Mouse (Mus musculus) liver, embryonic 16.5 days (tissue): ENCODE data around the gene Lcp1. TPM values are rescaled to one million over a fixed set of nuclear protein-coding genes. Genes with fewer than 3 reads are reported as not detected.

Experiments
- ATAC-seq: fragments of 200-750 bp; cut with Nextera tagmentation; 2 replicates; pipeline ENCODE4 v1.8.0; 2017; ENCODE audit warnings: low read depth, mild to moderate bottlenecking, moderate number of reproducible peaks, moderate library complexity
- H3K27ac ChIP-seq: fragments of 300-500 bp; sonication (generic); 2 replicates; pipeline ENCODE4 v1.5.1; 2014; ENCODE audit warnings: mild to moderate bottlenecking, low read length
- H3K27me3 ChIP-seq: fragments of 300-500 bp; sonication (generic); 2 replicates; pipeline ENCODE4 v1.6.1; 2014; ENCODE audit warnings: low read depth, low read length, mixed read lengths; ENCODE audit not compliant: control insufficient read depth, insufficient read depth
- H3K36me3 ChIP-seq: fragments of 300-500 bp; sonication (generic); 2 replicates; pipeline ENCODE4 v1.6.1; 2014; ENCODE audit warnings: mild to moderate bottlenecking; ENCODE audit not compliant: control insufficient read depth, insufficient read depth
- H3K4me1 ChIP-seq: fragments of 300-500 bp; sonication (generic); 2 replicates; pipeline ENCODE4 v1.6.1; 2014; ENCODE audit warnings: low read depth, low read length, mixed read lengths; ENCODE audit not compliant: control insufficient read depth
- H3K4me2 ChIP-seq: fragments of 300-500 bp; sonication (generic); 2 replicates; pipeline ENCODE4 v1.6.1; 2014; ENCODE audit warnings: low read depth, low read length, mixed read lengths
- H3K4me3 ChIP-seq: fragments of 300-500 bp; sonication (generic); 2 replicates; pipeline ENCODE4 v1.5.1; 2014; ENCODE audit warnings: low read depth, mild to moderate bottlenecking, low read length
- H3K9ac ChIP-seq: fragments of 300-500 bp; sonication (generic); 2 replicates; pipeline ENCODE4 v1.6.1; 2014; ENCODE audit warnings: low read depth, low read length
- H3K9me3 ChIP-seq: fragments of 300-500 bp; sonication (generic); replicated peaks from 2 replicates; pipeline ENCODE4 v1.6.1; 2016; ENCODE audit warnings: low read length; ENCODE audit not compliant: control insufficient read depth
- WGBS: fragments of 180-500 bp; shearing (Covaris S2); extraction: QIAGEN DNeasy Blood & Tissue Kit; methylation state at CpG from one replicate; pipeline ENCODE4 v1.1.7; 2014; ENCODE audit not compliant: insufficient replicate concordance; 5-methylcytosine and 5-hydroxymethylcytosine counted together
- polyA plus RNA-seq: library from polyadenylated mRNA; unstranded; fragments of >200 nt; fragmentation: Nextera tagmentation; extraction: Ambion mirVana; gene quantifications from 2 replicates; pipeline ENCODE4 v1.2.1, GENCODE M21; 2015

Lcp1 gene
- polyA plus RNA-seq, 1 experiment from 2014 or later: 43.0 TPM

DNA sequence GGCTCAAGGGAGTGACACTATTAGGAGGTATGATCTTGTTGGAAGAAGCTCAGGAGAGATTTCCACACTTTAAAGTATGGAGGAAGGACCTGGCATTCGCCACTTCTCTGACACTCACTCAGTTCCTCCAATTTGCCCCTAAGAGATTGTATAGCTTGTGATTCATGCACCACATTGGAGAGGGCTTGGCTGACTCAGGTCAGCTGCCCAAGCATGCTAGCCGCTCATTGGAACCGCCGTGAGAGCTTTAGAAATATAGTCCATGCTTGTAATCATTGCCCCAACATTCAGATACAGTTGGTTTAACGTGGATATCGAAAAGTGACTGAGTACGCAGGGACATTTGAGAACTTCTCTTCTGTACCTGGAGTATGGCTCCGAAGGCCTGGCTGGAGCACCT lies 104.7 kb downstream of the Lcp1 start:
- 76% methylated on average over 8 of the region's 8 CpGs for WGBS
- Histone ChIP-seq H3K4me2 (no peak overlapping the region), H3K27me3 (no peaks in the 10 kb centered on the region), H3K9ac (no peak overlapping the region), H3K4me1 (peaks cover 4% of the 10 kb centered on the region; the same call in 1 of the 2 replicates), H3K4me3 (no peak overlapping the region), H3K36me3 (no peaks in the 10 kb centered on the region), H3K27ac (no peak overlapping the region), H3K9me3 (no peaks in the 10 kb centered on the region)
- no peak for ATAC-seq

DNA sequence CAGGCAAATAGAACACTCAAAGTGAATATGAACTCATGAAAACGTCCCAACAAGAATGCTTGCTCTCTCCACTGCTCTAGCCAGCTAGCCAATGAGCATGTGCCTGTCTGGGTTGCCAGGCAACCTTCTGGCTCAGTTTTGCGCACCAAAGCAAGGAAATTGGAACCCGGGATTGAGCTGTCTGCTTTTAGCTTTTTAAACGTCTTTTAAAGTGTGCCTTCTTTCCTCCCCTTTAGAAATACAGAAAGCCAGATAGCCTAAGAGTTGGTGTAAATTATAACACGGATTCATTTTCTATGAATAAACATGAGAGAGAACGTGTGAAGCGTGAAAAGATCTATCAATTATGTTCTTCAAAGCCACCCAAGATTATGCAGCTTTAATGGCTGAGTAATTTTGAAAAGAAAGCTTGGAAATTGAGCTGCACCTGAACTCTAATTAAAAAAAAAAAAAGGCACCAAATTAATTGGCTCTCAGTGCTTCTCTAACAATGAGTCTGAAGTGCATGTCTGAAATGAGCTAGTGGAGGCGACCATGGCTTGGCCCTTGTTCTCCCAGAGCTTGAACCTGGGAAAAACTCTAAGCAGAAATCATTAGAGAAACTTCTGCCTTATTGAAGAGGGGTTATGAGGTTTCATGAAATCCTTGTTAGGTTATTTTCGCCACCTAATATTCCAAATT lies 105.2 kb downstream of the Lcp1 start:
- Histone ChIP-seq H3K27ac (no peak overlapping the region), H3K9ac (no peak overlapping the region), H3K36me3 (no peaks in the 10 kb centered on the region), H3K4me2 (no peak overlapping the region), H3K4me1 (peaks cover 4% of the 10 kb centered on the region; the same call in 1 of the 2 replicates), H3K9me3 (no peaks in the 10 kb centered on the region), H3K27me3 (no peaks in the 10 kb centered on the region), H3K4me3 (no peak overlapping the region)
- no peak for ATAC-seq
- 64% methylated on average over 9 of the region's 9 CpGs for WGBS

DNA sequence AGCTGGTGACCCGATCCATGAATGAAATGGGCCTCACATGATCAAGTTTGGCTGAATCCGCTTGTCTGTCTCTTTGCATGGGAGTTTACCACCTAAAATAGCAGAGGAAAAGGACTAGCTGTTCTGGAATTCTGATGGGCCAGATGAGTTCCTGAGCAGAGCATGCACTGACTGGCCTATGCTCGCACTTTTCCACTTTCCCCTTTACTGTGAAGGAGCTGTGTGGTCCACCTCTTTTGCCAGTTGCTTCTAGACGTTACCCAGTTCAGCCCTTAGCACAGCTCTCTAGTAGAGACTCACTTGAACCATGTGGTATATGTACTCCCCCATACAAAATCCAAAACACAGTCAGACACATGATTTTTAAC lies 105.7 kb downstream of the Lcp1 start:
- Histone ChIP-seq H3K4me2 (no peak overlapping the region), H3K27ac (no peak overlapping the region), H3K27me3 (no peaks in the 10 kb centered on the region), H3K4me1 (peaks cover 4% of the 10 kb centered on the region; the same call in 1 of the 2 replicates), H3K9me3 (no peaks in the 10 kb centered on the region), H3K36me3 (no peaks in the 10 kb centered on the region), H3K4me3 (no peak overlapping the region), H3K9ac (no peak overlapping the region)
- no peak for ATAC-seq
- WGBS: 67% methylated on average over 4 of the region's 4 CpGs

DNA sequence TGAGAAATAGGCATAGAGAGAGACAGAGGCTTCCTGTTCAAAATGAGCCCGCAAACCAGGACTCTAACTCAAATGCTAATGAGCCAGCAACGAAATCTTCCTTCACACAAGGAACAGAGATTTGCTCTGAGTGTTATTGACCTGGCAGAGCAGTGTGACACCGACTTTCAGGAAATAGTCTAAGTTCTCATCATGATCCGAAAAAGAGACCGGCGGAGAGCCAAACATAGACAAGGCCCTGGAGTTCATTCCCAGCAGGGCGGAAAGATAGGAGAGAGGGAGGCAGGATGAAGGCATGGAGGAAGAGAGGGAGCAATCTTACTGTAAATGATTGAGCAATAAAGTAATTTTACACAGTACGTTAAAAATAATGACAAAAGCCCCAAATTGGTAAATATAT lies 106.2 kb downstream of the Lcp1 start:
- 61% methylated on average over 8 of the region's 8 CpGs for WGBS
- no peaks in the 10 kb centered on the region for H3K27me3 ChIP-seq
- H3K36me3 ChIP-seq: no peaks in the 10 kb centered on the region
- no peaks in the 10 kb centered on the region for H3K9me3 ChIP-seq
- H3K4me2 ChIP-seq: no peak overlapping the region
- H3K4me1 ChIP-seq: peaks cover 4% of the 10 kb centered on the region; the same call in 1 of the 2 replicates
- ATAC-seq: no peak
- no peak overlapping the region for H3K4me3 ChIP-seq
- H3K27ac ChIP-seq: no peak overlapping the region
- no peak overlapping the region for H3K9ac ChIP-seq

DNA sequence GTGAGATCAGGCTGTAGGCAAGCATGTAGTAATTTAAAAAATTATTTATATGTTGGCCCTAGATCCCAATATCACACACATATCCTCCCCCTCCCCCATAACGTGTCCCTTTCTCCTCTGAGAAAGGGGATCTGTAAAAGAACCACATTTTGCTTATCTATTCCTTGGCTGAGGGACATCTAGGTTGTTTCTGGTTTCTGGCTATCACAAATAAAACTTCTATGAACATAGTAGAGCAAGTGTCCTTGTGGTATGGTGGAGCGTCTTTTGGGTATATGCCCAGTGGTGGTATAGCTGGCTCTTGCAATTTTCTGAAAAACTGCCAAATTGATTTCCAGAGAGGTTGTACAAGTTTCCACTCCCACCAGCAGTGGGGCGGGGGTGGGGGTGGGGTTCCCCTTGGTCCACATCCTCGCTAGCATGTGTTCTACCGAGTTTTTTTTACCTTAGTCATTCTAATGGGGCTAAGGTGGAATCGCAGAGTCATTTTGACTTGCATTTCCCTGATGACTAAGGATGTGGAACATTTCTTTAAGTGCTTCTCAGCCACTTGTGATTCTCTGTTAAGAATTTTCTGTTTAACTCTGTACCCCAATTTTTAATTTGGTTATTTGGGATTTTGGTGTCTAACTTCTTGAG lies 107.3 kb downstream of the Lcp1 start:
- no peak for ATAC-seq
- H3K4me3 ChIP-seq: no peak overlapping the region
- H3K4me2 ChIP-seq: no peak overlapping the region
- no peaks in the 10 kb centered on the region for H3K9me3 ChIP-seq
- 30% methylated on average over 6 of the region's 6 CpGs for WGBS
- no peak overlapping the region for H3K27ac ChIP-seq
- H3K36me3 ChIP-seq: no peaks in the 10 kb centered on the region
- H3K4me1 ChIP-seq: peaks cover 4% of the 10 kb centered on the region; the same call in 1 of the 2 replicates
- no peak overlapping the region for H3K9ac ChIP-seq
- H3K27me3 ChIP-seq: no peaks in the 10 kb centered on the region

DNA sequence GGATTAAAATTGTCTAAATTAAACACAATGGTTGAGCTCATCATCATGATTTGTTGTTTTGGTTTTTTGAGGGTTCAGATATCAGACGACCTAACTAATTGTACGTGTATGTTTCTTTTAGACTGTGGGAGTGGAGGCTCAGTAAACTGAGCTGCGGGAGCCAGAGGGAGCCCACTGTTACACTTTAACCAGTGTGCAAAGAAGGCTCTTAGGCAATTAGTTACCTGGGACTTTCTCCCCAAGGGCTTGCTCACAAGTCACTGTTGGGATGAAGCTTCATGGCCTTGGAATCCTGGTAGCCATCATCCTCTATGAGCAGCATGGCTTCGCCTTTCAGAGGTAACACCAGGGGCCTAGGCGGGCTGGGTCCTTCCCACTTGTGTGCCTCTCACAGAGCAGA lies 111.2 kb downstream of the Lcp1 start, which contains the start of gene Cpb2:
Gene Cpb2, plus strand, starts transcription at position 201 of the 400 bp plus-strand sequence.
- Histone ChIP-seq H3K36me3 (no peaks in the 10 kb centered on the region), H3K9ac (no peak within 1 kb of the TSS), H3K4me3 (peak within 1 kb of the TSS; percentile 42), H3K4me2 (no peak within 1 kb of the TSS; the same call in 1 of the 2 replicates), H3K9me3 (no peaks in the 10 kb centered on the region), H3K27ac (peak within 1 kb of the TSS; percentile 78), H3K4me1 (peaks cover 4% of the 10 kb centered on the region; the same call in 1 of the 2 replicates), H3K27me3 (no peaks in the 10 kb centered on the region)
- 57% methylated on average over 5 of the region's 5 CpGs for WGBS
- ATAC-seq: peak; percentile 88

DNA sequence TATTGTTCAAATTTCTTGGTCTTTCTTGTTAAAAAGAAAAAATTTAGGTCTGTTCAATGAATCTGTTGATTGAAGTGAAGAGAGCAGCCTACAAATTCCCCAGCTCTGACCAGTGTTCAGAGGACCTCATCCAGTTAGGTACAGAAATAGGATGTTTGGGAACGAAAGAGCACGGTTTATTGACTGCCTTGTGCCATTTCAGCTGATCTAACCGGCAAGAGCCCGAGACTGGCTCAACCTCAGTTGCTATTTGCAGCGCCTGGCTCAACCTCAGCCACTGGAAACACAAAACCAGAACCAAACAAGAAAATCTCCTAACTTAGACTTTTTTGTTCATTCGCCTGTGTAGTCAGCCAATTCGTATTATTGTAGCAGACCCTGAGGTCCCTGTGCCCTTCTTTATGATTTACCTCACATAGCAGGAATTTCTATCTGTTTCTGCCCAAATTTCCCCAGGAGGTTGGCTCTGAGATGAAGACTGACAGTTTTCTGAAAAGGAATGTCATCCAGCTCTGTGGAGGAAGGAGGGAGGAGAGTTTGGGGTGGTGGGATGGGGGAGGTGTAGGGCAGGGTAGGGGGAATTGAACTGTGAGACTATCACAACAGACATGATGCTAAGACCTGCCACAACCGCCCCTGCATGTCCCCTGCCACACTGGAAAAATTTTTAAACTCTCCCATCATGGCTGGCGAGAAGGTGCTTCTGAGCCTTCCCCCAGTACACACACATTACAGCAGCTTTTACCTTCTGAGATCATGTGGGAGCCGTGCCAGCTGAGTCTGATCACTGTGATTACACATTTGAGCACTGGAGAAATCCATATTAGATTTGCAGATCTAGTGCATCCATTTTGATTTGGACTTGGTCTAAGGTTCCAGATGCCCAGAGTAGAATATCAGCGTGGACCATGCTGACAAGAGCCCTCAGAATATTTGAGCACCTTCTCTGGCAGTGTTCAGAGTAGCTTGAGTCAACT lies 115.4 kb downstream of the Lcp1 start:
- Histone ChIP-seq H3K4me2 (no peak overlapping the region), H3K9me3 (no peaks in the 10 kb centered on the region), H3K36me3 (no peaks in the 10 kb centered on the region), H3K27me3 (no peaks in the 10 kb centered on the region), H3K27ac (no peak overlapping the region), H3K4me1 (no peaks in the 10 kb centered on the region; the same call in 1 of the 2 replicates), H3K9ac (no peak overlapping the region), H3K4me3 (no peak overlapping the region)
- no peak for ATAC-seq
- WGBS: 56% methylated on average over 11 of the region's 11 CpGs

DNA sequence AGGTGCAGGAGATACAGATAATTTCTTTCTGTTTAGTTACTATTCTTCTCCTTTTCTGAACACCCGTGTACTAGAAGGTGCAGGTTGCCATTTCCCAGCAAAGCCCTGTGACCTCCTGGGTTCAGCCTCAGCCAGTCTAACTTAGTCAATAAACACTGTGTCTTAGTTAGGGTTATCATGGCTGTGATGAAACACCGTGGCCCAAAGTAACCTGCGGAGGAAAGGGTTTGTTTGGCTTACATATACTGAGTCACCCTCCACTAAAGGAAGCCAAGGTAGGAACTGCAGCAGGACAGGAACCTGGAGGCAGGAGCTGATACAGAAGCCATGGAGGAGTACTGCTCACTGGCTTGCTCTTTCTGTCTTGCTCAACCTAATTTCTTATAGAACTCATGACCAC lies 119.5 kb downstream of the Lcp1 start:
- 57% methylated on average over 3 of the region's 3 CpGs for WGBS
- H3K4me2 ChIP-seq: no peak overlapping the region
- no peak overlapping the region for H3K27ac ChIP-seq
- no peaks in the 10 kb centered on the region for H3K27me3 ChIP-seq
- H3K9me3 ChIP-seq: no peaks in the 10 kb centered on the region
- peak; percentile 43; the same call in 1 of the 2 replicates for ATAC-seq
- H3K4me1 ChIP-seq: no peaks in the 10 kb centered on the region; the same call in 1 of the 2 replicates
- H3K36me3 ChIP-seq: no peaks in the 10 kb centered on the region
- no peak overlapping the region for H3K9ac ChIP-seq
- H3K4me3 ChIP-seq: no peak overlapping the region
